Mouse (Mus musculus): ENCODE results near the gene Dab2ip.

DNA sequence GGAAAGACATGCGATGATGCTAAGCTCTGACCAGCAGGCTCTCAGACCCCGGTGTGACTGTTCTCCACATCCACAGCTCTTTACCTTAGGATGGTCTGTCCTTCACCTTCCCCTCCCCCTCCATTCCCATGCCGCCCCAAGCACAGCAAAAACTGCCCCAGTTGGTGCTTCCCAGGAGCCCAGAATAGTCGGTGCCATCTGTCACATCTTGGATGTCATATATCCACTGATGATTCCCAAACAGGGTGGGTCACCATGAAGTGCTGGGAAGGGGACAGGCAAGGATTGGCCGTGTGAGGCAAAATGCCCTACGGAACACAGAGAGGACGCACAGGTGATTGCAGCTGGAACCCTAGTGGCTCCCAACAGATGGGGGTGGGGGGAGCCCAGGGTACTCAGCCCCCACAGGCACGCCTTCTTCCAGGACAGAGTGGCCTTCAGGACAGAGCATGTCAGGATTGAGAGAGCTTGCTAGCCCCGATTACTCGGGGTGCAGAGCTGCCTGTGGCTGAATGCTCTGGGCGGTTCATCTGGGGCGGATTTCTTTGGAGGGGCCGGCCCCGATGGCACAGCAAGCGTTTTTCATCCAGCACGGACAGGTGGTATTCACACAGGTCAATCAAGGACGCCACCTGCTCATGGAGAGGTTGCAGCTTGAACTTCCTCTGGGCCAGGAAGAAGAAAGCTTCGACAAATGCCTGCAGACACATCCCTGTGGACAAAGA is 193.9 kb downstream of the Dab2ip start:
- no peak for TF ChIP-seq POLR2A (IDR thresholded peaks at IDR 0.05; ENCODE audit: borderline replicate concordance, low read depth, low read length)
- TF ChIP-seq CTCF (IDR thresholded peaks at IDR 0.05; ENCODE audit: low read depth, low read length): no peak
